Mouse (Mus musculus) activated CD4-positive, CD25-positive, alpha-beta regulatory T cell, adult 4 months (primary cell): ENCODE measurements around the gene Vwa8. TPM values are rescaled to one million over a fixed set of nuclear protein-coding genes. Genes with fewer than 3 reads are reported as not detected.
"Not testable (repeated sequence)": the region's sequence is repeated elsewhere in the genome, so short reads cannot be mapped to it uniquely, and the experiment has no call there.

Source experiments
- ATAC-seq: one replicate; pipeline ENCODE4 v1.8.0; 2017
- polyA plus RNA-seq, 2 experiments: library from polyadenylated mRNA; unstranded; fragments of 100-300 nt; shearing (Covaris generic); gene quantifications; one replicate each; pipeline ENCODE4 v1.2.1; 2017

The Vwa8 gene
- polyA plus RNA-seq, 2 experiments from 2014 or later = 7.2 to 8.4 TPM

DNA sequence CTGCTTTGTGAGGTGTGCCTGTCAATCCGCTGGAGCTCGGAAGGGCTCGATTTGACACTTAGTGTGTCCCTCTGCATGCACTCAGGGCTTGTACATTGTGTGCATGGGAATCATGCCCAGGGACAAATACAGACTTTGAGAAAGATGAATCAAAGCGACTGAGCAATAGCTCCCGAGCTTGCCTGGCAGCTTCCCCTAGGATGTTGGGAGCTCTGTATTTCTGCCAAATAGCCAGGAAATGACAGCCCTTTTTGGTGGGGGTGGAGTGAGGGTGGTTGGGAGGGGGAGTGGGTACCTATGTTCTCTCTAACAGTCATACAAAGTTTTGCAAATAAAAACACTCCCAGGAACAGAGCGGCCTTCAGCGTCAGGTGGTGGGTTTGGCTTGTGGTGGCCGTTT, 138.7 kb downstream of the Vwa8 start:
- ATAC-seq = no peak

DNA sequence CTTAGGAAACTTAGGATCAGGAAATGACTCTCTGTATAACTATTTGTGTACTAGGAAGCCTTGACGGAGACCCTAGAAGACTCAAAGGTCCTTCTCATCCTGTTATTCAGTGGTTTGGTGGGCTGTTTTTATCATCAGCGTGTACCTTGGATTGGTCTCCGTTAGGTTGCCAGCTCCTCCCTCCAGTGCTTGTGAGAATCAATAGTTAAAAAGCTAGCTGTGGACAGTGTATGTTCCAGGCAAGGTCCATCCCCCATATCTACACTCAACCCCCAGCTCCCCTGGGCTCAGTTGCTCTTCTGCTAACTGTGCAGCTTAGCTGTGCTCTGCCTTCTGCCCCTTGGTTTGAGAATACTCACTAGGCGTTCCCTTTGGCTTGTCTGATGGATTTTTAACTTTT, 143.6 kb downstream of the Vwa8 start:
- no peak for ATAC-seq

DNA sequence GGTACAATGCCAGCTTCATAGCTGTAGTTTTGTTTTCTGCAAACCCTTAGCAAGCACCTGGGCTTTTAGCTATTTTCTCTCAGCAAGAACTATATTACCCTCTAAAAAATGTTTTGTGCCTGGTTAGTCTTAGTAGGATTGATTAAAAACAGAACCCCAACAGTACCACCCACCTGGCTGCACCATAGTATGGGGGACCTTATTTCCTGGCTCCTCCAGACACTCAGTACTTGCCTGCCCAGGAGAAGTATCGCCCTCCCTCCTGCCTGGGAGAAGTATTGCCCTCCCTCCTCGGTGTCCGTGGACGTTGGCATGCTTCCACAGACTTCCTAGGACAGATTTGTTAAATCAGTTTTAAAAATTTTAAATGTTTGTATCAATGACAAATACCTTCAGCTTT, 144.7 kb downstream of the Vwa8 start:
- no peak for ATAC-seq

DNA sequence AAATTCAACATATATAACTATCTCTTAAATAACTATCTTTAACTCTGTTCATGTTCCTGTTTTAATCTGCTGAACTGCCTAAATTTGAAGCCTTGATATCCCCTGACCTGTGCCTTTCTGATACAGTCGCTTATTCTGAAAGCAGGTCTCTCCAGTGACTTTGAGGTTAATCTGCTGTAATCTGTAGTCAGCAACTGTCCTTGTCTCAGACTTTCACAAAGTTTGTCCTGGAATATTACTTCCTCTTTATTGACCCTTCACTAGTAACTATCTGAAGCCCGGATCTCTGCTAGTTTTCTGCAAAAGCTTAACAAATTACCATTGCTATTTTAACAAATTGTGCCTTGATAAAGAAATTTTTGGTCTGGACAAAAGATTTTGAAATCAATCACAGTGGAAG, 147.5 kb downstream of the Vwa8 start:
- ATAC-seq = no peak

DNA sequence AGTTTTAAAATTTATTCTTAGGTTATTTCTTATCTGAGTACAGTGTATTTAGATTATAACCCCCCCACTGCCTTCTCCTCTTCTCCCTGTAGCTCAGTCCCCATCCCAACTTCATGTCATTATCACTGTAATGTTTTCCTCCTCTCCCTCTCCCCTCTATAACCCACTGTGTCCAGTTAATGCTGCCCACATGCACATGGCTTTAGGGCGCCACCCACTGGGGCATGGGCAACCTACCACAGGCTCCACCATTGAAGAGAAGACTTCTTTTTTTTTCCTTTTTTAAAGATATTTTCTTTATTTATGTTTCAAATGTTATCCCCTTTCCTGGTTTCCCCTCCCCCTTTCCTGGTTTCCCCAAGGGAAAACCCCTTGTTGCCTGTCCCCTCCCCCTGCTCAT, 154.7 kb downstream of the Vwa8 start:
- ATAC-seq = no peak

DNA sequence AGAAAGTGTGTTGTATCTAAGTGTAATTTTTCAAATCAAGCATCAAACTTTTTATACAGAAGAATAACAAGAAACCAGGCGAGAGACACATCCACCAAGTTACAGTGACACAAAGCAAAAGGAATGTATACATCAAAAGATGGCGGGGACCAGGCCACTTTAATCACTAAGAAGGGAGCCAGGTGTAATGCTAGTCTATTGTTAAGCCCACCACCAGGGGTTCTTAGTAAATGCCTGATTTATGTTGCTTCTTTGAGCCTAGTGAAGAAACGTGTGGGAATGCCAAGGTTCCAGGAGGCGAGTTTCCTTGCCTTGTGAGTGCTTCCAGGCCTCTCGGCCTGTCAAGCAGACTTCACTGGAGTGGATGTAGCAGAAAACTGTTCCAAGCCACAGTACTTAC, 168.9 kb downstream of the Vwa8 start:
- ATAC-seq = not testable (repeated sequence)

DNA sequence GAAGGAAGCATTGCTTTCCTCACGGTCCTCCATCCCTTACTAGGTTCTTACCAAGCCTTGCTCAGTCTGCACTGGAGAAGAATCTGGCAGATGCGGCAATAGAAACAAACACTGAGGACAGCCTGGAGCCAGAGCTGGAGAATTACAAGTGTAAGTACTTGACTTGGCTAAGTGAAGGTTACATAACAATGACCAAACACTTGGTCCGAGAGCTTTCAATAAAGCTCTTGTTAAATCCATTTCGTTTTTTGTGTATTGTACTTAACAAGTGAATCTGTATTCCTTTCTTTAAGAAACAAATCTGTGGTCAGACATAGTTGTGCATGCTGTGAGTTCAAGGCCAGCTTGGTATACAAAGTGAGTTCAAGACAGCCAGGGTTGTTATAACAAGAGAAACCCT, 169.7 kb downstream of the Vwa8 start:
- no peak for ATAC-seq

DNA sequence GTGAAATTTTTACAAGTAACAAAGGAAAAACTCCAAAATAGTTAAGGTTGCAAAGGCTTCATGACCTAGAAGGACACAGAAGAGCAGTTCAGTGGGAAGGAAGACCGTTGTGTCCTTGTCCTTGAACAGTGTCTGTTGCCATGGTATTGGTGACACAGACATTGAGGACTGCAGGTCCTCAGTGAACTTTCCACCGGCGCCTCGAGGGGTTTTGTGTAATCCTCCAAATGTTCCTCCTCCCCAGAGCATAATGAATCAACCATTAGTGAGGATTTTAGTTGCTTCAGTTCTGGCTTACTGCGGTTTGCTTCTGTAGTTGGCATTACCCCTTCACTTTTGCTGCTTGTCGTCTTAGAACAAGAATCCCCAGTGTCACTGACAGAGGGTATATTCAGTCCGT, 172.9 kb downstream of the Vwa8 start:
- no peak for ATAC-seq

DNA sequence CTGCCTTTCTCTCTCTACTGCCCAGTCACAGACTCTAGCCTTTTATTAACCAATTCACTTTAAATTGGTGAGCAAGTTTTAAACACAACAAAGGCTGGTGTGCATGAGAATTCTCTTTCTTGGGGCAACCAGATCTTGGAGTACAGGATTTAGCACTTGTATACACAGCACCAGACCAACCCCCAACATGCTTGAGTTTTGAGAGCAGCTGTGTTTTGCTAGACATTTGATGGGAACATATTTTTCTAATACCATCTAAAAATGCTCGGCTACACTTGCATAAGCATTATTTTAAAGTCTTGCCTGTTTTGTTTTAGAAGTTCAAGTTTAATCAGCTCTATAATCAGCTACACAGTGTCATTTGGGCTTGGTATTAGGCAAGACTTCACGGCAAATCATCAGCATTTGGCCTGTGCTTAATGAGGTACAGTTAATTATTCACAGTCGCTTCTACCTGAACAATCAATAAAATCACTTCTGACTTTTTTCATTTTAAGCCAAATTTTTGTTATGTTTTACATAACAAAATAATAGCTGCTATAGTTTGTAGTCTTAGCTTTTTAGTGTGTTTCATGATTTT, 180.2 kb downstream of the Vwa8 start:
- ATAC-seq = no peak

DNA sequence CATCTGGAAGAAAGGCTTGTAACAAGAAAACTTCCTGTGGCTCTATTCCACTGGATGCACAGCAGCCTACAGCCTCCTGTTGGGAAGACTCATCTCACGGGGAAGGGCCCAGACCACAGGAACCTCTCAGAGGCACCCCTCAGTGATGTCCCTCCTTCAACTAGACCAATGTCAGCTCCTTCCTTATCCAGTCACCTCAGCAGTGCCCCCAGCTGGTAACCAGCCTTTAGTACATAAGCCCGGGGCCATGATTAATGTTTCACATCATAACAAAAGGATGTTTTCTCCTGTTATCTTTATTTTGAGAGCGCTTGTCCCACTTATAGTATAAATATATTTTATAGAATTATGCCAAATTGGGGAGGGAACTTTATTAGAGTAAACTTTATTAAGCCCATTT, 181.9 kb downstream of the Vwa8 start:
- ATAC-seq = peak; percentile 40

DNA sequence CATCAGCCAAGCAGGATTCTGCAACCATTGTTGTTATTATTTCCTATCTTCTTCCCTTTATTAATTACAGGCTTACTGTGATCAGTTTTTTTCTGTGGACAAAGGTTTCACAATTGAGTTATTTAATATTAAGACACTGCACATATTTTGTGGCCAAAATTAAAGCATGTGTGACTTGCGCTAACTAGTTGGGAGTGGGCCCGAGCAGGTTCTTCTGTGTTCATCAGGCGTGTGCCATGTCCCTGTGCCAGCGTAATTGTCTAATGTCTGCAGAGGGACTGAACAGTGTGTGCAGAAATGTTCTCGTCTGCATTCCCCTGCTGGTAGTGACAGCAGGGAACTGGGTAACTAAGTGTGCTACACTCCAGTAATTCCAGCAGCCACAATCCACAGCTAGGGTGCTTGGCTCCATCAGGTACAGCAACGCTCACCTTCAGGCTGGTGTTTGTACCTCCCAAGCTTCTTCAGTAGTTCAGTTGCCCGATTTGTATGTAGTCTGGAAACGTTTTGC, 182.4 kb downstream of the Vwa8 start:
- no peak for ATAC-seq

DNA sequence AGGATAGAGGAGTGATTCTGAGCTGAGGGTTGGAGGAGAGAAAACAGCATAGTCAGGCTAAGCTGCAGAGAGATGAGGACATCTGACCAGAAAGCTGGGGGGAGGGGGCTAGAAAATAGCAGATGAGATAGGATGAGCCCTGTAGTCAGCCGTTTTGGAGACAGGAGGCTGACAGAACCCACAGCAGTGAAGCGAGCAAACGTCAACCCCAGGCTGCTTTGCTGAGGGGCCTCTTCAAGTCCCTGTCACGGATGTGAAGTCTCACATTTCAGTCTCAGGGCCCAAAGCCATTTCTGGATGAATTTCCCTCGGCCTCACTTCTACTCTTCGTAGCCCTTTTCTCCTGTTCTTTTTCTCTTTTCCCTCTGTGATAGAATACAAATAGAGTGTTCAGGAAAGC, 184.5 kb downstream of the Vwa8 start:
- no peak for ATAC-seq

DNA sequence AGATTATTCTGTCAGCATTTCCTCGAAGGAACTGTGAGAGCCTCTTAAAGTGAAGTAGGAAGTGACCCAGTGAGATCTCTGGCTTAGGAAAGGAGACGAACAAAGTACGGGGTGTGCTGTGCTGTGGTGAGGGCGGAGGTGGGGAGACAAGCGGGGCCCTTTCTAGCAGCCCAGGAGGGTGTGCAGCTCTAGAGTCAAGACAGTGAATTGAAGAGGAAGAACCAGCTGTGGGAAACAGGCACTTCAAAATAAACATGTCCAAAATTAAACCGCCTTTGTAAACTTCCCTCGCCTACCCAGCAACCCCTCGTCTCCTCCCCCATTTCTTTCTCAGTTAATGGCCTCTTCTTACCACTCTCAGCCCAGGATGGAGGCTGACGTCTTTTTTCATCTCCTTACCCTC, 185.7 kb downstream of the Vwa8 start:
- no peak for ATAC-seq

DNA sequence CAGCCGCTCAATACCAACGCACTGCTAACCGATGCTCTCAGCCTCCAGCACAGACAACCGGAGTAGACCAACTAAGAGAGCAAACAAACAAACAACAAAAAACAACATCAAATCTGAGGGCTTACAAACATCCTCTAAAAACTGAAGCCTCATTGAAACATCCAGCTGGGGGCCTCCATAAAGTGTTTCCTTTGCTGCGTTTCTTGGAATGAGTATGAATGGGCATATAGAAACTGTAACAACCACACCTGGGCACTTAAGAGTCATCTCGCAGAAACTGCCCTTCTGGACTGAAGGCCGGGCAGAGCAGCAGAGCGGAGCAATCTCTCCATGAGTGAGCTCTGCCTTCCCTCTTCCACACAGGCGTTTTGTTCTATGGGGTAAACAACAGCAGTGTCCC, 186.7 kb downstream of the Vwa8 start:
- ATAC-seq = no peak

DNA sequence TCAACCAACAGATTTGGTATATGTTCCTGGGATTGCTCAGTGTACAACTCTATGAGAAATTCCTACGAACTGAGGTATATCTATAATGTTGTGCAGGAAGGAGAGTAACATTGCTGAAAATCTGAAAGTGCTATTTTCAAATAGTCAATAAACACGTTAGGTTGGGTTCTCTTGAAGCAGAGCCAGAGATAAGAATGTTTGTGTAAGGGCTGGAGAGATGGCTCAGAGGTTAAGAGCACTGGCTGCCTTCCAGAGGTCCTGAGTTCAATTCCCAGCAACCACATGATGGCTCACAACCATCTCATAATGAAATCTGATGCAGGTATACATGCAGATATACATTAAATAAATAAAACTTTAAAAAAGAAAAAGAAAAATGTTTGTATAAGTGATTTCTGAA, 198.3 kb downstream of the Vwa8 start:
- no peak for ATAC-seq

DNA sequence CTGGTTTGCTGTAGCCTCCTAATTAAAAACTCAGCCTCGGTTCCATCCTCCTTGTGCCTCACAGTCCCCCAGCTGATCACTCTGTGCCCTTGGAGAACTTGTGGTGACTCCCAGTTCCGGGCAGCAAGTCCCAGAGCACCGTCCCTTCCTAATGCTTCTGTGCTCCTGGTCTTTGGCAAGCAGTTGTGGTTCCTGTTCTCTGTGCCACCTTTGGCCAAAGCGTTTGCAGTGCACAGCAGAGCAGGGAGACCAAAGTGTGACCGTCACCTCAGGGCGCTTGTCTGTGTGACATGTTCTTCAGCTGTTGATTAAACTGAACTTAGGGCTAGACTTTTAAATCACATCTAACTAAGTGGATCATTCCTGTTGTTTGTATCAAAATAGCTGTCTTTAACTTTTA, 199.1 kb downstream of the Vwa8 start:
- ATAC-seq = no peak

DNA sequence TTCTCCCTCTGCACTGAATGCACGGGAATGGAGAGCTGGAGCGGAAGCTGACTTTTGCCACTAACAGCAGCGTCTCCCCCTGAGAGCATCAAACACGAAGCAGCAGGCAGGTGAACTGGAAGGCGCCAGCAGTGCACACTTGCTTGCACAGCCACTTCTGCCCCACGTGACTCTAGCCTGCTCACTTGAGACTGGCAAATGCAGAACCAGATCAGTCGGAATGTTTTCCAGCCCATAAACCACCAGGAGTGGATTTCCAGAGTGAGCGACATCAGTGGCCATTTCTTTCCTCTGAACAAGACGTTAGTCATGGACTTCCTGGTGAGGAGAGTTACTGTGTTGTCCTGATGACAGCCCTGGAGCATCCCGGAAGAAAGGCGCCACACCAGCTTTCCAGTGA, 200.7 kb downstream of the Vwa8 start:
- no peak for ATAC-seq

DNA sequence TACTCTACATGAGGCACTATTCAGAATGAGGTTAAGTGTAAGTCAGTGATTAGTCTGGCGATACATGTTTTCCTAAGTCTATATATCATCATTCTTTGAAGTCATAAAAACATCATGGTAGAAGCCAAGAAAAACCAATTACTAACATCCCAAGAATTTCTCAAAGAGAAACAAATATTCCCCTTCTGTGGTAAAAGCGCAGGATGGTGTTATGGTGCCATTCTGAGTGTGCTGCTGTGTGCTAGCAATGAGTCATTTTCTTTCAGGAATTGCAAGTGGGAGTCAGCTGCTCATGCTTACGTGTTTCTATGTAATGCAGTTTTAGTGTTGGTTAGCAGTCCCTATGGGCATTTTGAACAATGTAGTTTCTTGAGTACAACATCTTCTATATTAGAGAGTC, 216.8 kb downstream of the Vwa8 start:
- ATAC-seq = no peak

DNA sequence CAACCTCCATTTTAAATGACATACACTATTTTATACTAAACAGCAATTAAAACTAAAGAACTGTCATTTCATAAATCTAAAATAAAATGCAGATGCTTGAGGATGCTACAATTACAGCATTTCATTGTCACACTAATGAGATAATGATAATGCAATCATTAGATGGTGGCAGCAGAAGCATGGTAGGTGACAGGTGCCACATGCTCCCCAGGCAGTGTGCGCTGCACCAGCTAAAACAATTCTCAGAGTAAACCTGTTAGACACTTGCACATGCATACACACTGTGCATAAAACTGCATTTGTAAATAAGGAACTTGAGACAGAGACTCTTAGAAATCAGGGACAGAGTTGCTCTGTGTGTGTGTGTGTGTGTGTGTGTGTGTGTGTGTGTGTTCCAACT, 220.7 kb downstream of the Vwa8 start:
- ATAC-seq = no peak

DNA sequence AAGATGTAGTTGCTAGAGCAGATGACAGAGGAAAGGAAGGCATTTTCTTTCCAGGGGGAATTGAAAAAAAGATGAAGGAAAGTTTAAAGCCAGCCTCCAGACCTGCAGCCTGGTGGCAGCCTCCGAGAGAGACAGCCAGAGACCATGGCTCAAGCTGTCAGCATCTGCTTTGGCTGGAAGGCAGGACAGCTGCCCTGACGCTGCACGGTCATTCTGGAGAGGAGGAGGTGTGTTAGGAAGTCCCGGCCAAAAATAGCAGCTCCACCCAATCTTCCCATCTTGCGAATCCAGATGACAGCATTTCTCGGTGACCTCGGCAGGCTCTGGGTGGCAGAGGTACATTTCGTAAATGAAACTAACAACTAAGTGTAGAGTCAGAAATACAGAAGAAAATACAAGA, 225.9 kb downstream of the Vwa8 start:
- ATAC-seq = no peak

DNA sequence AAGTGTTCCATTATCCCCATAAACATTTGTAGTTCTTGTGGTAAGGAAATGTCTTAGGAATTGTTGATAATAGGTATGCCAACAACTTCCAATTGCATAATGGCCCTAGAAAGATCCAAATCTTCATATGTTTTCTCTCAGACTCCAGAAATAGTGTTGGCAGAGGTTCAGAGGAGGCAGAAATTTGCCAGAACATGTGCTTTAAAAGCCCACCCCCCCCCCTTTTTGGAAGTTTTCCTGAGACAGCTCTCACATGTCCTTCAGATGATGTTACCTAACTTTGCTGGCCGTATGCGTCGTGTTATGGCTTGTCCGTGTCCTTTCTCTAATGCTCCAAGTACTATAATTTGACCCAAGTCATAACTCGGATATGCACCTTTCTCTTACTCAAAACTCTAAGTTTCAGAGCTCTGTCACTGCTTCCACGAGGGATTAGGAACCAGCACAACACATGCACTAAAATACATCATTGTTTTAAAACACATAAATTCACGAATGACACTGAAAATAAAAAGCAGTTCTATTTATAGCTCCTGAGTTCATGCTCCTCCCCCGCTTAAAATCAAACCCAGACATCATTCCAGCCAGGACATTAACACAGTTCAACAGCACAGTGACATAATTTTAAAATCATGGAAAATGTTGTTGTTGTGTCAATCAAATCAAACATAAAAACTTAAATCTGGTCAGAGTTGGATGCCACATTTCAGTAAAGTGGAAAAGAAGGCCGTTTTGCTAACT, 227.9 kb downstream of the Vwa8 start:
- no peak for ATAC-seq

DNA sequence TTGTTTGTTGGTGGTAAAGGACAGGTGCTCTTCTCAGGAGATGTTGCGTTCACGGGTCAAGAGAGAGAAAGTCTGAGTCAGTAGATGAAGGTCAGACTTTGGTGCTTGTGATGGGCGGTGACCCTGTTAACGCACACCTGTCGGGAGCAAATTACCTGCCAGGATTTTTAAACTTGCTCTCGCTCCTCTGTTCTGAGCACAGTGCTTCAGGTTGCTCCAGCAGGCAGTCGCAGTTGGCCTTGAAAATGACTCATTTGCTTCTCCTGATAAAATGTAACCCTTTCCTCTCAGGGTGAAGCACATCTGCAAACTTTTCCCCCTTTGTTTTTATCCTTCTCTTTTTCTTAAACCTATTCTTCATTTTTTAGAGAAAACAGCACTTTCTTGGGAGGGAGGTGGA, 234.7 kb downstream of the Vwa8 start:
- no peak for ATAC-seq

DNA sequence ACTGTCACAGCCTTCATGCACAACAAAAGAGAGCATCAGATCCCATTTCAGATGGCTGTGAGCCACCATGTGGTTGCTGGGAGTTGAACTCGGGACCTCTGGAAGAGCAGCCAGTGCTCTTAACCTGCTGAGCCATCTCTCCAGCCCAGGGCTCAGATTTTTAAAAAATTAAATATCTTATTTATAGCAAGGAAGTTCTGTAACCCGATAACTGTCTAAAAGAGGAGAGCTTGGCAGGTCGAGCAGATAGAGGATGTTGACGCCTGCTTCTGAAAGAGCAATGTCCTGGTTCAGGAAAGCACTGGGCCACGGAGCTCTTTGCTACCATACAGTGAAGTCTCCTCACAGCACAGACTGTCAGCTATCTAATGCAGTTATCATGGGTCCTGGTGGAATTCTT, 237.2 kb downstream of the Vwa8 start:
- no peak for ATAC-seq

DNA sequence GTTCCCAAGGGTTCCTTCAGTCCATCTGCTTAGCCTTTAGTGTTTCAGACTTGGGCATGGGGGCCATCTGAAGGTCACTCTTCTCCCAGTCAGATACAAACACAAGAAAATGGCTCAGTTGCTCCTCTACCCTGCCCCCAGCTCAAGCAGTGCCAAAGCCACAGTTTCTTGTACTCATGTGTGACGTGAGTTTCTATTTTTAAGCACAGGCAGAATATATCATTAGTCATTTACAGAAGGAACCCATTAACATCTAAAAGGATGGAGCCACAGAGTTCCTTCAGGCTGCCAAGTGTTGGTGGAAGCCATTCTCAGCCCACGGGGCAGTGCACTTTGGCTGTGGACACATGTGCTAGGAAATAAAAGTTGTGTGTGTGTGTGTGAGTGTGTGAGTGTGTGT, 240.6 kb downstream of the Vwa8 start:
- no peak for ATAC-seq

DNA sequence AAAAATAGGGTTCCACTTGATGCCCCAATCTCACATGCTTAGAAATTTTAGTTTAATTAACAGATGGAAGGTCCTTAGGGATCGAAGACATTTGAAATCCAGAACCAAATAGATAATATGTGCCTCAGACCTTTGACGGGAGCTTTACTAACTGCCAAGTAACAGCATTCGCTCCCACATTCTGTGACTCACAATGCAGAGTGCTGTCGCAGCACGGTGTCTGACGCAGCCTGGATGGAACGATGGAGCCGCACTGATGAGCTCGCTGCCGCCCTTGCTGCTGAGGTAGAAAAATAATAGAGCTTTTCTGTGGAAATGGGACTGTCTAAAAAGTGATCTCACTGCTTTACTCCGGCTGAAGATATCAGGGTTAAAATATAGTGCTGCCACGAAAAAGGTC, 248.3 kb downstream of the Vwa8 start:
- no peak for ATAC-seq
